Mouse (Mus musculus) cerebellum, adult 2 months (tissue): Measurements from ENCODE around the gene Katnb1.

Experiments used
- CTCF ChIP-seq: fragments of 200-500 bp; IDR thresholded peaks from 2 replicates; pipeline ENCODE4 v1.5.1; 2011; ENCODE audit warnings: low read depth, mild to moderate bottlenecking, control low read depth, low read length, moderate library complexity, borderline replicate concordance; ENCODE audit not compliant: insufficient read depth
- POLR2A ChIP-seq: fragments of 200-500 bp; IDR thresholded peaks from 2 replicates; pipeline ENCODE4 v1.6.1; 2011; ENCODE audit warnings: low read length, control low read depth, borderline replicate concordance; ENCODE audit not compliant: insufficient read depth

- no peak for TF ChIP-seq CTCF
- no peak for TF ChIP-seq POLR2A
These were observed 46.7 kb downstream of the Katnb1 start for GRCm38 (mm10) chr8:95127658-95128057.
